Mouse (Mus musculus) forebrain, postnatal 0 days (tissue): ENCODE measurements at regions not wholly inside any gene's neighbourhood (a gene's known extent, or its start where the extent isn't known, plus 50 kb on each side); places are given as distances from the start of the nearest gene placed in this dataset.

Source experiments
- ATAC-seq: fragments of 200-750 bp; cut with Nextera tagmentation; 2 replicates; pipeline ENCODE4 v1.8.0; 2017; ENCODE audit warnings: mild to moderate bottlenecking, moderate library complexity
- DNase-seq: peaks from one replicate; pipeline ENCODE4 v3.0.0-alpha.2; 2015
- H3K27ac ChIP-seq: fragments of 300-500 bp; sonication (generic); 2 replicates; pipeline ENCODE4 v1.5.1; 2014; ENCODE audit warnings: low read depth, mild to moderate bottlenecking, antibody characterized with exemption, low read length, moderate library complexity, mixed read lengths
- H3K27me3 ChIP-seq: fragments of 300-500 bp; sonication (generic); 2 replicates; pipeline ENCODE4 v1.6.1; 2014; ENCODE audit warnings: mild to moderate bottlenecking, low read length, mixed read lengths; ENCODE audit not compliant: insufficient read depth
- H3K36me3 ChIP-seq: fragments of 300-500 bp; sonication (generic); 2 replicates; pipeline ENCODE4 v1.6.1; 2014; ENCODE audit warnings: mild to moderate bottlenecking, moderate library complexity; ENCODE audit not compliant: insufficient read depth
- H3K4me1 ChIP-seq: fragments of 300-500 bp; sonication (generic); 2 replicates; pipeline ENCODE4 v1.6.1; 2014; ENCODE audit warnings: antibody characterized with exemption; ENCODE audit not compliant: insufficient read depth
- H3K4me2 ChIP-seq: fragments of 300-500 bp; sonication (generic); 2 replicates; pipeline ENCODE4 v1.6.1; 2014; ENCODE audit warnings: low read depth, mild to moderate bottlenecking, moderate library complexity
- H3K4me3 ChIP-seq: fragments of 300-500 bp; sonication (generic); 2 replicates; pipeline ENCODE4 v1.5.1; 2014; ENCODE audit warnings: low read depth, low read length, mixed read lengths
- H3K9ac ChIP-seq: fragments of 300-500 bp; sonication (generic); 2 replicates; pipeline ENCODE4 v1.6.1; 2014; ENCODE audit warnings: mild to moderate bottlenecking
- H3K9me3 ChIP-seq: fragments of 300-500 bp; sonication (generic); 2 replicates; pipeline ENCODE4 v1.6.1; 2016; ENCODE audit warnings: low read length
- CTCF ChIP-seq: sonication (generic); IDR thresholded peaks from 2 replicates; pipeline ENCODE4 v1.5.1; 2016; ENCODE audit warnings: antibody characterized with exemption, control low read depth, low read depth
- WGBS: fragments of 180-500 bp; shearing (Covaris S2); extraction: QIAGEN DNeasy Blood & Tissue Kit; methylation state at CpG from one replicate; pipeline ENCODE4 v1.1.7; 2014; 5-methylcytosine and 5-hydroxymethylcytosine counted together

DNA sequence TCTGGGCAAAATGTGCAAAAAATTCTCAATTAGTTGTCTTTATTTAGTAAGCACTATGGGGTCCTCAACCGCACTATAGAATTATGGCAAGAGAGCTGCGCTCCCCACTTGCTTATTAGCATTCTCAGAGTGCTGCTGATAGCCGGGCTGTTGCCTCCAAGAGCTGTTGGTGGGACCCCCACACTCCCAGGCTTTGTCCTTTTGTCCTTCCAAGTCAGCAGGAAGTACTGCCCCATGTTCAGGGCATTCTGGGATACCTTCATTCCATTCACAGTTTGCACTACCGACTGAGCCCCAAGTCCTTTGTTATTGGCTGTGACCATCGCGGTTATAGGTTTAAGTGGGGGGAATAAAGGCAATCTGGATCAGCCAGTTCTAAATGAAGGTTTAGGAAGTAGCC is 77.4 kb upstream of the Otx2 start:
- DNase-seq (no peak), ATAC-seq (no peak)
- Histone ChIP-seq H3K4me2 (no peak overlapping the region), H3K9ac (no peak overlapping the region), H3K36me3 (no peaks in the 10 kb centered on the region), H3K4me1 (no peaks in the 10 kb centered on the region), H3K27ac (no peak overlapping the region), H3K9me3 (no peaks in the 10 kb centered on the region), H3K4me3 (no peak overlapping the region), H3K27me3 (peaks cover 28% of the 10 kb centered on the region)
- TF ChIP-seq CTCF = no peak
- WGBS = 10% methylated on average over 6 of the region's 6 CpGs

GRCm38 (mm10) chr14:48748976-48749375 is 75.4 kb upstream of the Otx2 start:
- ATAC-seq (no peak), DNase-seq (no peak)
- H3K9me3 ChIP-seq = no peaks in the 10 kb centered on the region
- 96% methylated on average over 12 of the region's 12 CpGs for WGBS
- no peak overlapping the region for H3K4me3 ChIP-seq
- H3K9ac ChIP-seq = no peak overlapping the region
- H3K27me3 ChIP-seq = peaks cover 25% of the 10 kb centered on the region
- H3K4me1 ChIP-seq = no peaks in the 10 kb centered on the region
- no peak for TF ChIP-seq CTCF
- no peaks in the 10 kb centered on the region for H3K36me3 ChIP-seq
- no peak overlapping the region for H3K27ac ChIP-seq
- no peak overlapping the region for H3K4me2 ChIP-seq

DNA sequence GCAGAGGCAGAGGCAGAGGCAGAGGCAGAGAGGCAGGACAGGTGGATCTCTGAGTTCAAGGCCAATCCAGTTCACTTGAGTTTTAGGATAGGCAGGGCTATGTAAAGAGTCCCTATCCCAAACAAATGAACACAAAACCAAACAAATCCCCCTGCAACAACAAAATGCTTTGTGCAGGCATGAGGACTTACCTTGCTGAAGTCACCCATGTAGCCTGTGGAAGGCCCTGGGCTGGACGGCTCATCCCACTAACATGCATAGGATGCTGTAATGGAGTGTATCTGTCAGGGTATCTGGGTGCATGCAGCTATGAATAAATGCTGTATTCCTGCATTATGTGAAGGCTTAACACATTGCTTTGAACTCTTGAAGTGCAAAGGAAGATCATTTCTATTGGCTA is 74.3 kb upstream of the Otx2 start:
- Histone ChIP-seq H3K4me3 (no peak overlapping the region), H3K36me3 (no peaks in the 10 kb centered on the region), H3K27me3 (peaks cover 23% of the 10 kb centered on the region), H3K4me1 (no peaks in the 10 kb centered on the region), H3K27ac (no peak overlapping the region), H3K9ac (no peak overlapping the region), H3K4me2 (no peak overlapping the region), H3K9me3 (no peaks in the 10 kb centered on the region)
- no peak for TF ChIP-seq CTCF
- 96% methylated on average over 1 of the region's 1 CpGs for WGBS
- DNase-seq (no peak), ATAC-seq (no peak)

GRCm38 (mm10) chr14:48740942-48741602 is 67.5 kb upstream of the Otx2 start:
- Histone ChIP-seq H3K4me2 (no peak overlapping the region), H3K36me3 (no peaks in the 10 kb centered on the region), H3K9ac (no peak overlapping the region), H3K4me1 (no peaks in the 10 kb centered on the region), H3K27me3 (peaks cover 42% of the 10 kb centered on the region), H3K4me3 (no peak overlapping the region), H3K9me3 (no peaks in the 10 kb centered on the region), H3K27ac (no peak overlapping the region)
- DNase-seq (peak; percentile 46), ATAC-seq (no peak)
- no peak for TF ChIP-seq CTCF
- 12% methylated on average over 7 of the region's 7 CpGs for WGBS

- H3K9me3 ChIP-seq = no peaks in the 10 kb centered on the region
- no peak overlapping the region for H3K9ac ChIP-seq
- ATAC-seq = no peak
- H3K4me3 ChIP-seq = no peak overlapping the region
- no peak overlapping the region for H3K27ac ChIP-seq
- TF ChIP-seq CTCF = no peak
- no peak overlapping the region for H3K4me2 ChIP-seq
- H3K4me1 ChIP-seq = no peaks in the 10 kb centered on the region
- H3K36me3 ChIP-seq = no peaks in the 10 kb centered on the region
- 62% methylated on average over 4 of the region's 4 CpGs for WGBS
- H3K27me3 ChIP-seq = peaks cover 42% of the 10 kb centered on the region
- no peak for DNase-seq
Measured at GRCm38 (mm10) chr14:48739121-48739520, 65.5 kb upstream of the Otx2 start.

DNA sequence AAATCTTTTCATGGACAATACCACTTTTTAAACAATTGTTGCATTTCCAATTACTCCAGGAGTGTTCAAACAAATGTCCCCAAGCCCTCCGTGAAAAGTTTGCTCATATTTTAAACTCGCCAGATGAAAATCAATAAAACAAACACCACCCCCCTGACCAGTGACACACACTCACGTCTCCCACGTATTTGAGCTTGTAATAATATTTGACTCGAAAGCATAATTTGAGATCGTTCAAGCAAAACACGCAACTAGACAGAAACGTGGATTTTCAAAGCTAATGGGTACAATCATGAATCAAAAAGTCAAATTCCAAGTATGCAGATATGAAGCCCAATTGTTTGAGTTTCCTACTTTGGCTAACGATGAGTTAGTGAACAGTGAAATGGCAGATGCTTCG is 65.0 kb upstream of the Otx2 start:
- no peak for DNase-seq
- no peak overlapping the region for H3K4me2 ChIP-seq
- no peak overlapping the region for H3K9ac ChIP-seq
- 32% methylated on average over 10 of the region's 10 CpGs for WGBS
- H3K4me3 ChIP-seq = no peak overlapping the region
- no peaks in the 10 kb centered on the region for H3K9me3 ChIP-seq
- H3K27me3 ChIP-seq = peaks cover 42% of the 10 kb centered on the region
- no peak for ATAC-seq
- H3K4me1 ChIP-seq = no peaks in the 10 kb centered on the region
- no peaks in the 10 kb centered on the region for H3K36me3 ChIP-seq
- no peak for TF ChIP-seq CTCF
- H3K27ac ChIP-seq = no peak overlapping the region

GRCm38 (mm10) chr14:48738213-48738612 is 64.6 kb upstream of the Otx2 start:
- no peak for TF ChIP-seq CTCF
- no peak overlapping the region for H3K4me2 ChIP-seq
- H3K36me3 ChIP-seq = no peaks in the 10 kb centered on the region
- peaks cover 42% of the 10 kb centered on the region for H3K27me3 ChIP-seq
- H3K27ac ChIP-seq = no peak overlapping the region
- no peaks in the 10 kb centered on the region for H3K4me1 ChIP-seq
- WGBS = 10% methylated on average over 10 of the region's 10 CpGs
- ATAC-seq (peak; percentile 58), DNase-seq (peak; percentile 31)
- no peak overlapping the region for H3K9ac ChIP-seq
- H3K4me3 ChIP-seq = no peak overlapping the region
- H3K9me3 ChIP-seq = no peaks in the 10 kb centered on the region
